Mouse (Mus musculus) gastrocnemius, postnatal 25 days (tissue): ENCODE data around the gene Scnm1. TPM values are rescaled to one million over a fixed set of nuclear protein-coding genes. Genes with fewer than 3 reads are reported as not detected.

Experiments used
- DNase-seq: peaks from one replicate; pipeline ENCODE4 v3.0.0; 2022
- long read RNA-seq, 2 experiments: library from polyadenylated mRNA; stranded (forward); transcript quantifications; one replicate each; pipeline ENCODE4 v2.0.0; 2021
- total RNA-seq, 2 experiments: library from RNA; stranded (reverse); gene quantifications; 1 replicate in 1 of 2; 2 replicates in 1 of 2; pipeline ENCODE4 v1.2.3; 2021

Scnm1 gene
- total RNA-seq = 10 to 100 TPM; 26.6 to 34.1 TPM
- long read RNA-seq, experiment 1, transcript Scnm1-201 (7 exons, 1,054 nt) = minor isoform, 18 of 79 reads
- long read RNA-seq, experiment 1, transcript Scnm1-204 (2 exons, 686 nt) = major isoform, 53 of 79 reads
- long read RNA-seq, experiment 1, partial matches to known transcripts = 1 of 79 reads
- long read RNA-seq, experiment 1, other reads (novel, unspliced or antisense) = 2 of 79 reads
- long read RNA-seq, experiment 2, transcript Scnm1-204 (2 exons, 686 nt) = major isoform, 27 of 52 reads
- long read RNA-seq, experiment 2, transcript Scnm1-201 (7 exons, 1,054 nt) = minor isoform, 12 of 52 reads
- long read RNA-seq, experiment 2, partial matches to known transcripts = 2 of 52 reads
- long read RNA-seq, experiment 2, other reads (novel, unspliced or antisense) = 6 of 52 reads

DNA sequence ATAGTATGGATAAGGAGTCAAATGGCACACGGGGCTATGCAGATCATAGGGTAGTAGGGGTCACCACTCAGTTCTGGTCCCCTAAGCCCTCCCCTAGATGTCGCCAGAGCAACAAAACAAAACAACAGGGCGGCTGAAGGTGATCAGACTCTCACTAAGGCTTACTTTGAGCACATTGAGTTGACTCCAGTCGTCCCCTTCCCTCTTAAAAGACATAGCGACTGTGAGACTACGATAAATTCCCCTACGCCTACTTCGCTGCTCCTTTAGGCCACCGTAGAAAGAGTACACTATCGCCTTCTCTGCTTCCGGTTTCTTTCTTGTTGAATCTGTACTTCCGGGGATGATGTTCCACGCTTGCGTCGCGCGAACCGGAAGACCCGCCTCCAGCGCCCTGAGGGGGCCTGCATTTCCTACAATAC lies at the start of gene Scnm1, which contains the start of gene Lysmd1:
Gene Scnm1, minus strand, starts transcription at position 332 of the 422 bp plus-strand sequence.
Gene Lysmd1, plus strand, starts transcription at position 409 of the 422 bp plus-strand sequence.
- peak; percentile 91 for DNase-seq

DNA sequence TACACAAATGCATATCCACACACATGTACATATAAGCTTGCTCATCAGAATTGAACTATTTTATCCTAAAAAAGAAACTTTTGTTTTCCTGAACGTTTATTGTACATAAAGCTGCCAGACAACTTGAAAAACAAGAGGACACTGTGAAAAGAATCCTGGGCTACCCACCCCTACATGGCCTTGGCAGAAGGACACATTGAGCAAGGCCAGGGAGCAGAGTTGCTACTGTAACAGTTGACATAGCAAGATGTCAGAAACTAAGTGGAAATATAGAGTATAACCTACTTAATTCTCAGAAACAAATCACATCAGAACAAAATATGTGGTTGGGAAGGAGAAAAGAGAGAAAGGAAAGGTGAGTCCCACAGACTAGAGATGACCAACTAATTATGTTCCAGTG lies 48.0 kb upstream of the Scnm1 start:
- DNase-seq = no peak

DNA sequence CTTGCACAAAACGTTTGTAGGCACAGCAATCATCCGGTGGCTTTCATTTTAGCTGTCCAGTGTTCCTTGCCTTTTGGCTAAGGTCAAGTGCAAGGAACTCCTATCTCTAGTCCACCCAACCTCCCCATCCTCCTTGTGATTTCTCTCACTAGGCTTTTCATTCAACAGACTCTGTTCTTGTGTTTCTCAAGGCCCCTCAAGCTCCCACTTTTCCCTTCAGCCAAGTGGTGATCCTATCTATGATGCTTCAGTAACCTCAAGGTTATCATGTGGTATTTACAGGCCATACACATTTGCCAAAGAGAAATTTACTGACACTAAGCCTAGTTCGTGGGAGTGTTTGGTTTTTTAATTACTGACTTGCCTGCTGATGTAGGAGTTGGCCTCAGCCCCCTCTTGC lies 46.1 kb upstream of the Scnm1 start:
- DNase-seq = no peak

DNA sequence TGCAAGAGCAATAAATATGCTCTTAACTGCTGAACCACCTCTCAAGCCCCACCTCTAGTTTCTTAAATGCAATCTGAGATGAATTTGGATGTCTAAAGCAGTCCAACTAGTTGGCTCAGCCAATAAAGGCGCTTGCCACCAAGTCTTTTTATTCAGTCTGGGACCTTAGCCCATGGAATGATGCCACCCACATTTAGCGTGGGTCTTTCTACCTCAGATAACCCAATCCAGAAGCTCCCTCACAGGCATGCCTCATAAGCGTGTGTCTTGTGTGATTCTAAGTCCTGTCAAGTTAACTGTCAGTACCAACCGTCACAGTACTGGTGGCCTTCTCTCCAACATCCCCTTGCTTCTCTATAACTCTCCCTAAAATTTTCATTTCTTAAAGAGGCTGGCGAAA lies 45.1 kb upstream of the Scnm1 start:
- DNase-seq = no peak

DNA sequence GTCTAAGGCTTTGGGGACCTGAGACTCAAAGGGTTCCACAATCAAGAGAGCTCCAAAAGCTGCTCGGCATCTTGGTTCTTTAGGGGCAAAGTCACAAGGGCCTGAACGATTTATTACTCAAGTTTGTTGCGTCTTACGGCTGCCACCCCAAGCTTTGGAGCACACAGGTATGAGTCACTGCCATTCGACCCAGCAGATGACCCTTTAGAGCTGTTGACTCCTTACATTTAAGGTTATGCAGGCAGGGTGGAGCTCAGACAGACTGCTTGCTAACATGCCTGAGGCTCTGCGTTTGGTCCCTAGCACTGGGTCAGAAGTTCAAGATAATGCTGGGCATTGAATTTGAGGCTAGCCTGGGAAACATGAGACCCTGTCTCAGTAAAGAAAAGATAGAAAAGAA lies 43.8 kb upstream of the Scnm1 start:
- DNase-seq = no peak

DNA sequence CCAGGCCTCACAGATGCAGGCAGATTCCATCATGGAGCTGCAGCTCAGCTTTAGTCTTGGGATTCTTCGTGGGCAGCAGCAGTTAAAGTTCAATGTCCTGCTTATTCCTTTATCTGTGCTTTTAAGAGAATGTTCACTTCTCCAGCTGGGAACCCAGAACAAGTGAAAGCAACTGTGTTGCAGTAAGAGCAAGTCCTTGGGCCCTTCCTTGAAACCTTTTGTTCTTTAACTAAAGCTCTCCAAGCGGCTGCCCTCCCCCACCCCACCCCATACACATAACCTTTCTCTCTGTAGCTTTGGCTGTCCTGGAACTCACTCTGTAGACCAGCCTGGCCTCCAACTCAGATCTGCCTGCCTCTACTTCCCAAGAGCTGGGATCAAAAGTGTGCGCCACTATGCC lies 42.7 kb upstream of the Scnm1 start:
- no peak for DNase-seq

DNA sequence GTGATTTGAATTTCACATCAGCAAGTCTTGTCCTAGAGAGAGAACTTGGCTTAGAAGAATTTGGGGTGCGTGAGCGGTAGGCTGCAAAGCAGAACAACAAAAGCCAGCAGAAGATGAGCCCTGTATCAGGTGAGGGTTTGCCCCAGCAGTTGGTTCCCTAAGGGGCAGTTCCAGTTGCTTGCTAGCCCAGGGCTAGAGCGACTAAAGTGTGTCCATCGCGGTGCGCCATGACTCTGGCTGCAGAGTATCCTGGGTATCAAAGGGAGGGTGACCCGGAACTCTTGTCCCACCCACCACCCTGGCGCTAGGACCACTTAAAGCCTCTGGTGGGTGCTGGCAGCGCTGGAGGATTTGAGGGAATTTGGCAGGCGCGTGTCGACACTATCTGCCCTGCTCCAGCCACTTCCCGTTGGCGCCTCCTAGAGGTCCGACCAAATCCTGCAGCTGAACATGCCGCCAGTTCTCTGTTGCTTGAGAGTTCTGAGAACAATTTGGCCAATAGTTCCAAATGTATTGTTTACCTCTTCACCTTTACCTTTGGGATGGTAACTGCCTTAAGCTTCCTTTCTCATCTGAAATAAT lies 40.3 kb upstream of the Scnm1 start:
- DNase-seq = peak; percentile 79

DNA sequence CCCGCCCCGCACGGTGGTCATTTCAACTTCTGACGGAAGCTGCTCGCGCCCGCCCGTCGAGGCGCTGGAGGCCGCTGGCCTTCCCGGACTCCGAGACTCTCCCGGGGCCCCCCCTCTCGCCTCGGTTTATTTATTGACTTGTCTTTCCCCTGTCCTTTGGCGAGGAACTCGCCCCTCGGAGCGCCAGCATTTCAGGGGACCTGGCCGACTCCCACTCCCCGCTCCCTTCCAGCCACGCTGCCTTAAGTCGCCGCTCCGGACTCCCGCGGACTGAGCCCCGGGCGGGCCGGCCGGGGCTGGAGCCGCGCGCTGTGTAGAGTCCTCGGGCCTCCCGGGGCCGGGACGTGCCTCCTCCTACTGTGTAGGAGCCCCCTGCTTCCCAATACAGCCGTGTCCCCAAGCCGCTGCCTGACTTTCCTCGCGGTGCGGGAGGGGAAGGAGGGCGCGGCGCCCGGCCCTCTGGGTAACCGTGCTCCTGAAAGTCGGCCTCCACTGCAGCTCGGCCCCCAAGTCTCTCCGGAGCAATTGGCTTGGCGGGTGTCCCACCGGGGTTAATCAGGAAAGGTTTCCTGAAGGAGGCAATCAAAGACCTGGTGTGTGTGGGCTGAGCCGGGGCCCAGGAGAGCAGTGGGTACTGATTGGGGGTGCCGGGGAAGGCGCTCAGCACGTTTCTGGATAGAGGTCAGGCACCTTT lies 39.6 kb upstream of the Scnm1 start:
- peak; percentile 39 for DNase-seq

DNA sequence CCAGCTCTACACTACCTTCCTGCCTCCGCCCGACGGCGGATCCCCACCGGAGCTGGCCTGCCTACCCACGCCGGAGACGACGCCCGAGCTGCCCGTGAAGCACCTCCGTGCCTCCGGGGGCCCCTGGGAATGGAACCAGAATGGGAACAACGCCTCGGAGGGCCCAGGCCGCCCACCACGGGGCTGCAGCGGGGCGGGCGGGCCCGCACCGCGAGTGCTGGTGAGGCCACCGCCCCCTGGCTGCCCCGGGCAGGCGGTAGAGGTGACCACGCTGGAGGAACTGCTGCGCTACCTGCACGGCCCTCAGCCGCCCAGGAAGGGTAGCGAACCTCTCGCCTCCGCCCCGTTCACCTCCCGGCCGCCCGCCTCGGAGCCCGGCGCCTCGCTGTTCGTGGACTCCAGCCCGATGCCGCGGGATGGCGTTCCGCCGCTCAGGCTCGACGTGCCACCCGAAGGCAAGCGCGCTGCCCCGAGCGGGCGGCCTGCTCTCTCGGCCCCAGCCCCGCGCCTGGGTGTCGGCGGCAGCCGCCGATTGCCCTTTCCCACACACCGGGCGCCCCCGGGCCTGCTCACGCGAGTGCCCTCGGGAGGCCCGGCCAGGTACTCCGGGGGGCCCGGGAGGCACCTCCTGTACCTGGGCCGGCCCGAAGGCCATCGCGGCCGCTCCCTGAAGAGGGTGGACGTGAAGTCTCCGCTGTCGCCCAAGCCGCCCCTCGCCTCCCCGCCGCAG lies 38.9 kb upstream of the Scnm1 start:
- DNase-seq = no peak

DNA sequence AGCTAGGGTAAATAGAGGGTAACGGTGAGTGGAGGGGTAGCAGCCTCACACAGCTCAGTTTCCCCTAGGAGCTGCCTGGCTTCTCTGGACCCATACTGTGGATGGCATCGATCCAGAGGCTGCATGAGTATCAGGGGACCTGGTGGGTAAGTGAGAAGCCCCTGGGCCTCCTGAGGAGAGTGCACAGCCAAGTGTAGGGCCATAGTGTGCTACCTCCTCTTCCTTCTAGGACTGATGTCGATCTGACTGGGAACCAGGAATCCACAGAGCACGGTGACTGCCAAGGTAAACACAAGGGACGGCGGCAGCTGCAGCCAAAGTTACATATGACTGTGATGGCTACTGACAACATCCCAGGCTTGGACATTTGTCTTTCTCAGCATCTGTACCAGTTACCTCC lies 37.3 kb upstream of the Scnm1 start:
- DNase-seq = no peak

DNA sequence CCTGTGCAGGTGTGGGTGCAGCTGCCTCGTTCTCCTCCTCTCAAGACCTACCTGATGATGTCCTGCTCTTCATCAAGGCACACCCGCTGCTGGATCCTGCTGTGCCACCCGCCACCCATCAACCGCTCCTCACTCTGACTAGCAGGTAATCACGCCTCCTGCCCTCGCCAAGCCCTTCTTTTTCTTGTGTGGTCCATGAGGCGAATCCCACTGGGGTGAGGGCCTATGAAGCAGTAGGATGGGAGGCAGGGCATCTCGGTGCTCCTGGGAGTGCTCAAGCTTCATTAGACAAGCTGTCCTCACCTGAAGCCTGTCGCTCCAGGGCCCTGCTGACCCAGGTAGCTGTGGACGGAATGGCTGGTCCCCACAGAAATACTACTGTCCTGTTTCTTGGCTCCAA lies 36.2 kb upstream of the Scnm1 start:
- no peak for DNase-seq

DNA sequence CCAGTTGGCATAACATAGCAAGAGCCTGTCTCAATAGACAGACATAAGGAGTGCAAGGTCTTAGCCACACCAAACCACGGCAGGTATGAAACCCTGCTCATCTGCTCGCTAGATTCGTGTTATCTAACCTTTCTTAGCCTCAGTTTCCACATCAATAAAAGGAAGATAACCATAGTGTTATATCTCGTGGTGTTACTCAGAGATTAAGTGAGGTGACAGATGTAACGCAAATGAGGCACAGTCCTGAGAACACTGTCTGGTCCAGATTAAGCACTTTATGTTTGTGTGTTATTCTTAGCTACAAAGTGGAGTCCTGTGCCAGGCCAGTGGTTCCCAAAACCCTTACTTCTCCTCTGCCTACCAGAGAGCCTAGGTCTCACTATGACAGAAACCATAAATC lies 31.0 kb upstream of the Scnm1 start:
- no peak for DNase-seq

DNA sequence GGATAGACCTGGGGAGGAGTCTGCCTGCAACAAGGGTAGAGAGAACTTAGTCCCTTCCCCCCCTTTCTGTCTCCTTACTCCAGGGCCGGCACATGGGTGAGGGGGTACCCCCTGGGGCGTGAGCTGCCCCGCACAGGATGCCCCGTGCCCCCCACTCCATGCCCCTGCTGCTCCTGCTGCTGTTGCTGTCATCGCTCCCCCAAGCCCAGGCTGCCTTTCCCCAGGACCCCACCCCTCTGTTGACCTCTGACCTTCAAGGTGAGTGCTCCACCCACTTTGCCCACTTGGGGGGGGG lies 30.4 kb upstream of the Scnm1 start:
- no peak for DNase-seq

DNA sequence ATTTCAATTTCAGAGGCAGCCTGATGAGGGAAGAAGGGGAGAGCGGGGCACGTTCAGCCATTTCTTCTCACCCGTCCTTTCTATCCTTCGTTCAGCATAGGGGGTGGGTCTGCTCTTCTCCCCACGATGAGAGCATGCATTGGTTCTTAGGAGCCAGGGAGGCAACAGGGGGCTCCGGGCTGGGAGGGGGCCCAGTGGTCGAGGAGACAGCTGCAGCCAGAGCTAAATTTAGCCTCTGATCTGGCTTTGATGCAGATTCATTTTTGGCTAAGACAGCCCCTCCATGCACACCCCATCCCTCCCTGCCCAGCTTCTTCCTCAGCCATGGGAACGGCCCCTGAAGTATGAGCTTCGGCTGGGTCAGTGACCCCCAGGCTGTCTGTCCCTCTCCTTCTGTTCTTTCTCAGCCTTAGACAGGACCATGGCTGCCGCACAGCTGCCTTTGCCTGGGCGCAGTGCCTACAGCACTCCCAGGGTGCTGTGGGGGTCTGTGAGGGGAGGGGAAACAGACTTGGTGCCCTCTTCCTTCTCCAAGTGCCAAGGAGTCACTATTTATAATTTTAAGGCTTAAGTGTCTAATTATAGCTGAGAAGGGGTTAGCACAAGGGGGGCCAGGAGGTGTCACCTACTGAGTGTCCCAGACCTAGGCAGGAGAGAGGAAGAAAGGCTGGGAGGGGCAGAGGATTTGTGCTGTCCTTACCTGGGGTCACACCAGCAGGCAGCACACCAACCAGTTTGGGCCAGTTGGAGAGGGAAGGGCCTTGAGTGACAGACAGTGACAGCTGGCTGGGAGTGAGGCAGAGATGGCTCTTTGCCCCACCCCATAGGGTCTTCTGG lies 29.8 kb upstream of the Scnm1 start:
- peak; percentile 91 for DNase-seq

DNA sequence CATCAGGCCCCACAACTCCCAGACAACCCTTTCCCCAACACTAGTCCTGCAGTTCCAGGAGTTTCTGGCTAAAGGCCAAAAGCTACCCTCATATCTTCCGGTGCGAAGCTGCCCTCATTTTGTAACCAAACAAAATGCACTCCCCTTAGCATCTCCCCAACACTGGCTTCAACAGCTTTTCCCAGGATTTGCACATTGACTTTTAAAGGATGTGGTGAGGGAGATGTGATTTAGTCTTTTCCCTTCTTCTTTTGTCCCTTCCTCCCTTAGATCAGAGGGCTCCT lies 28.5 kb upstream of the Scnm1 start:
- no peak for DNase-seq

DNA sequence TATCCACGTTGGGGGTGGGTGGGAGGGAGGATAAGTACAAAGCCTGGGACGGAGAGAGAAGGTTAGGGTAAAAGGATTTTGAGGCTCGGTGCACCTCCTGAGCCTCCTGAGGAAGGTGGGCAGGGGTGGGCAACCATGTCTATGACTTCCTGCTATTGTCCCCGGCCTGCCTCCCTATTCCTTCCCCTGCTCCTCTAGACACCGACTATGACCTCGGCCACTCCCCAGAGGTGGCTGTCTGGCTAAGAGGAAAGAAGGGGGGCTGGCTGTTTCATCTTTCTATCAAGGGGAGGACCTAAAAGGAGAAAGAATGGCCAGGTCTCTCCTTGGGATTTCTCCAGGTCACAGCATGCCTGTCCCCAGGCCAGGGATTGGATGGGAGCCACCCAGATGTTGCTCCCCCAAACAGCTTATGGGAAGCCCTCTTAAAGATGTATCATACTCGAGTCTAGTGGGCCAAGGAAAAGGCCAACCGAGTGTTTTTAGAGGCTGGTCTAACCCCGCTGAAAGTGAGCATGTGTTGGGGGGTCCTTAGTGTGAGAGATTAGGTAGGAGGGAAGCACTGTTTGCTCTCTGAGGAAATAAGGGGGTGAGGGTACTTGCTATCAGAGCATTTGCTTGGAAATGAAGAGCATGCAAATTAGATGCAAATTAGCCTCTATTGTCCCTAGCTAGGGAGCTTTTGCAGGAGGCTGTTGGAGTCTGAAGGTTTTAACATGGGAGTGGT lies 28.0 kb upstream of the Scnm1 start:
- DNase-seq = no peak

DNA sequence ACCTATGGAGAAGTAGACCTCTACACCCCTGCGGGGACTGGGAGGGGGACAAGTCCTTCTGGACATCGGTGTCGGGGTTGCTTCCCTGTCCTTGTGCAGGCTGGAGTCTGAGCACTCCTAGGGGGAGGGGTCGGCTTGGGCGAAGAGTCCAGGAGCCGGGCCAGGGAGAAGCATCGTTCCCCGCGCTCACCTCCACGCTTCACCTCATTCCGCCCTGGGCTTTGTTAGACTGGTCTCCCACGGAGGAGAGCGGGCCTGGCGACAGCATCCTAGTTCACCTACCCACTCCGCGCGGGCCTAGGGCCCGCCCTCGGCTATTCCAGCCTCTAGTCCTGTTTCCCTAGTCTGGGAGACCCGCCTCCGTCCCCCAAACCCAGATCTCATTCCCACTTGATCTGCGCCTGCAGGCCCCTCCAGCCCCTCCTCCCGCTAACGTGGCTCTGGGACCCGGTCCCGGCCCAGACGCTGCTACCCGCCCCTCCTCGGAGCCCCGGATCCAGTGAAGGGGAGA lies 27.3 kb upstream of the Scnm1 start:
- no peak for DNase-seq

DNA sequence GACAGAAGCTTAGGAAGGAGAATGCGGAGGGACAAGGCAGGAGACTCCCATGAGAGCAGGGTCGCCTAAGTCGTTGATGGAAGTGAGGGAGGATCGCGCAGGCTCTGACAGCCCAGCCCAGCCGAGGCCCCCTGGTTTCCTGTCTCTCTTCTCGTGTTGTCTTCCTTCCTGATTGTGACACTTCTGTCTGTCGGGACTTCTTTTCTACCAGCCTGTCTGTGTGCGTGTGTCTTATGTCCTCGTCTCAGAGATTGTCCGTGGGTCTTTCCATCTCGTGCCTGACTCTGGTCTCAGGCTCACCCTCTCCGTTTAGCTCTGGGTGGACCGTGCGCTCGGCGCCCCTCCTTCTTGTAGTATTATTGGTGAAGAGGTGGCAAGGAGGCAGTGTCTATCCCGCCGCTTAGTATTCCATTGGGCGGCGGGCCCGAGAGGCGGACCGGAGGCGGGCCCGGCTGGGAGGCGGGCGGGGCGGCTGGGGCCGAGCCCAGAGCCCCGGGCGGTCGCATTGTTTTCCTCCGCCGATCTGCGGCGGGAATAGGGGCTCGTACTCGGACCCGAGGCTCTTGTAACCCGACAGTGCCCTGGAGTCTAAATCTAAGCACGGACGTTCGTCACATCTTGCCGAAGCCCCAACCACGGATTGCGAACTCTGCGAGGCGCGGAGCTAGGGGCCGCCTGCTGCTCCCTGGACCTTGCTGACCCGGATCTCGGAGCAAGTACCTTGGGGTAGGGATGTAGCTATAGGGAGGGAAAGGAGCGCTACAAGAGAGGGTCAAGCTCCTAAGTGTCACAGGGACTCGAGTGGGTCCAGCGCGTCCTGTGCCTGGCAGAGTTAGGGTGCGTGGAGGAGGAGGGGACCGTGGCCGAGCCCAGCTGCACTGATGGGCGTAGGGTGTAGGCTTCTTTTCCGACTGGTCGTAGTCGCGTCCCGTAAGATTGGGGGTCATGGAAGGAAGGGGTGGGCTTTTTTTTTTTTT lies 26.5 kb upstream of the Scnm1 start, which contains the start of gene Sema6c:
Gene Sema6c, plus strand, starts transcription at position 471 of the 977 bp plus-strand sequence.
- DNase-seq = peak; percentile 94

DNA sequence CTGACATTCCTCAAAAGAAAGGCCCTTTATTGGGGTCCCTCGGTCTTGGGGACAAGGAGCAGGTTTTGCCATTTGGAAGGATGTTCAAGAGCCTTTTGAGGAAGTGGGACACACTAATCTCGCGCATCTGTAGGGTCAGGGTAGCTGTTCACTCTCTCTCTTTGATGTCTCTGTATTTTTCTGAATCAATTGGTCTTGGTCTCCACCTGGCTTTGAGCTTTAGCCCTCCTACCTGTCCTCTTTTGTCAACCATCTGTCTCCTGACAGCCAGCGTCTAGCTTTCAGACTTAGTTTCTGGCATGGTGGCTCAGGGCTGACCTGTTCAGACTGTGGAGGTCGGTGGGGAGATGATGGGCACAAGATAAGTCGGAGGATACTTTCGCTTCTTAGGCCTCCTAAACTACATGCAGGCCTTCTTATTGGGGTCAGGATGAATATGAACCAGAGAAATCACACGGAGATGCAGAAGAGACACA lies 25.7 kb upstream of the Scnm1 start:
- DNase-seq = no peak

DNA sequence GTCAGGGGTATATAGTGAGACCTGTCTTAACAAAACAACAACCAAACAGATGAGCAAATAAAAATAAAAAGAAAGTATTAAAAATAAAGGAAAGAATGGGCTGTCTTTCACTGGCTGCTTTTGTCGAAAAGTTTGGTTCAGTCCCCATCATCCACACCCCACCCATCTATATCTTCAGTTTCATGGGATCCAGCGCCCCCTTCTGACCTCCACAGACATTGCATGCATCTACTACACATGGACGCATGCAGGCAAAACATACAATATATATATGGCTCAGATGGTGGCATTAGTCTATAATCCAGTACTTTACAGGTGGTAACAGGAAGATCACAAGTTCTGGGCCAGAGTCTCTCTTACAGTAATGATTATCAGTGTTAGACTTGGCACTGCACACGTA lies 20.1 kb upstream of the Scnm1 start:
- no peak for DNase-seq
